Mouse (Mus musculus): ENCODE data around the gene Rtn4r. TPM values are rescaled to one million over a fixed set of nuclear protein-coding genes. Genes with fewer than 3 reads are reported as not detected.

The Rtn4r gene
- total RNA-seq, 2 experiments from 2014 or later = 0.13 TPM; not detected in 1

DNA sequence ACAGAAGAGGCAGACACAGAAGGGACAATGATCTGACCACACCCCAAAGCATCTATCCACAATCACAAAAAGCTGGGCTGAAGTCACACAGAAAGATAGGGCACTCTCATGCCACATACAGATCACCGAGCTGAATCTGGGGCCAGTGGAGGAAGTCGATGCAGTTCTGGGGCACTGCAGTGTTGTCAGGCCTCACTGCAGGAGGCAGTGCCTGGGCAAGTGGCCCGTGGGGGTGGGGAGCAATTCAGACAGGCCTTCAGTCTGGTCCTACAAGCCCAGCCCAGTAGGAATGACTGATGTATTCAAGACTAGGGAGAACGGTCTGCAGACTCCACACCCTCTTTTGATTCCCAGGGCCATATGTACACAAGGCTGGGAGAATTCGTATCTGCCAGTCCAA is 2.8 kb upstream of the Rtn4r start:
- no peak for DNase-seq

DNA sequence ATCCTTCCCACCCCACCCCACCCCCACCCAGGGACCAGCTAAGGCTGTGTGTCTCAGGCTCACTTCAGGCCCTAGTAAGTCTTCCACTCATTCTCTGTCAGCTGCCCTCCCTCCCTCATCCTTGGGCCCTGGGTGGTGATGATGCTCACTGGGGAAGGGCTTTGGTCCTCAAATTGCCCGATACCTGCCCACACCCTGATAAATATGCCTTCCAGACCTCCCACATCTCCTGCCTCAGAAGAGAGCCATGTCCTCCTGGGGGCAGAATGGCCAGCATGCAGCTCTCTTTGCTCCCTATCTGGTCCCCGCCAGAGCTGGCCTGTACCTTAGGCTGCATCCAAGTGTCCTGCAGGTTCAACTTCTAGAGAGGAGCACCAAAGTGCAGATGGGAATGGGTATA is 2.3 kb upstream of the Rtn4r start:
- DNase-seq = no peak

GRCm38 (mm10) chr16:18126211-18126610 is 1.2 kb upstream of the Rtn4r start:
- no peak for DNase-seq

- DNase-seq = no peak
Observed at GRCm38 (mm10) chr16:18127871-18128563, 575 bp downstream of the Rtn4r start.

GRCm38 (mm10) chr16:18128564-18128935 is 1.1 kb downstream of the Rtn4r start:
- DNase-seq = no peak

GRCm38 (mm10) chr16:18129413-18129812 is 2.0 kb downstream of the Rtn4r start:
- no peak for DNase-seq

GRCm38 (mm10) chr16:18130288-18130687 is 2.8 kb downstream of the Rtn4r start:
- DNase-seq = no peak

DNA sequence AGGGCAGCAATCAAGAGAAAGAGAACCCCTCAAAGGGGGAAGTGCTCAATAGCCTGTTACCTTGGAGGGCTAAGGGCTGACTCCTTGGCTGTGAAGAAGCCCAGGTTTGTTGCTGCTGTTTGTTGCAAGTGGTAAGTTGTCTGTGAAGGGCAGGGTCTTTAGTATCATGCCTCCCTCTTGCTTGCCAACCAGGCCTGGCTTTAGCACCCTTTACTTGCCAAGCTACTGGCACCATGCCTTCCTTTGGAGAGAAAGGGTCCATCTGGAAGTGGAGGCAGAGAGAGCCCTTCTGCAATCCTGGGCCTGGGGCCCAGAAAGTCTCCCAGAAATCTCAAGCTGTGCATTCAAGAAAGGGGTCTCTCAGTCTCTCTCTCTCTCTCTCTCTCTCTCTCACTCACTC is 3.3 kb downstream of the Rtn4r start:
- no peak for DNase-seq

GRCm38 (mm10) chr16:18131245-18131939 is 4.0 kb downstream of the Rtn4r start:
- no peak for DNase-seq

GRCm38 (mm10) chr16:18132026-18132425 is 4.6 kb downstream of the Rtn4r start:
- no peak for DNase-seq

GRCm38 (mm10) chr16:18132575-18132974 is 5.1 kb downstream of the Rtn4r start:
- no peak for DNase-seq

DNA sequence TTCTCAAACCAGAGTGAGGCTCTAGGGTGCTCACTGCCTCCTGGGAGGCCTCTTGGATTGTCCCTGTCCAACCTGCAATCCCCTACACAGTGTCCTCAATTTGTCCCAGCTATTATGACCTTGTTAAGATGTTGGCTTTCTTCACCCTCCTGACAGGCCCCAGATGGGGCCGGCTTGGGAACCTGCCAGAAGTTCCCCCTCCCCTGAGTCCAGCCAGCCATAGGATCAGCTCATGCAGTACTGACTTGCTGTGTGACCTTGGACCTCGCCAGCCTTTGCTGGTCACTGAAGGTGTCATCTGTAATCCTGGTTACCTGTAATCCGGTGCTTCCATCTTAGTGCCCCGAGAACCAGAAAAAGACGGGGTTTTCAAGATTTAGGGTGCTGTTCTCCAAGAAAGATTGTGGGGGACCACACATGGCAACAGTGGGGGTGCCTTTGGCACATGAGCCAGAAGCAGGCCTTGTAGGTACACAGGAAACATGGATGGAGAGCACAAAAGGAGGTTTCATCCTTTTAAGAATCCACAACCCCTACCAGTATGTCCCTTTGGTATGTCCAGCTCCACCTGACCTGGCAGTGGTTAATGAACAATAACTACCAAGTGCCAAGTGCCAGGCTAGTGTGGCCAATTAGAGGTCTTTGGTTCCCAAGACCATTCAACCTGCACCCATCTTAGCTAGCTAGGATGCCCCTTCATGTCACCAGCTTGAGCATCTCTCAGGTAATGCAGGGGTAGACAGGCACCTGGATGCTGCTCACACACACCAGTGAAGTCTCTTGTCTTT is 5.9 kb downstream of the Rtn4r start:
- DNase-seq = no peak

- no peak for DNase-seq
Observed at GRCm38 (mm10) chr16:18135196-18135595, 7.8 kb downstream of the Rtn4r start.

DNA sequence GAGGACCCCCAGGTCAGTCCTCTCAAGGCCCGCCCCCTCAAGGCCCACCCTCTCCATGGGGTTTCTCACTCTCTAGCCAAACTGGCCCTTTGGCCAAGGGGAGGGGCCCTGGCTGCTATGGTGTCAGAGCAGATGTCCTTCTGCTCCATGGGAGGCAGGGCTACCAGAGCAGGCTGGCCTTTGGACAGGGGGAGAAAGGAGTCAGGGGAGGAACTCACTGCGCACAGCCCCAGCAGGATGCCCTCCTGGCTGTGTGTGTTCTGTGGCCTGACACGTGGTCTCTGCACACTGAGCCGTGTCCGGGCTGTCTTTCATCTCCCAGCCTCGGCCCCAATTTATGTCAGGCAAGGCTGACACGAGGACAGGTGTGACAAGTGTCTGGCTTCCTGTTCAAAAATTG is 8.6 kb downstream of the Rtn4r start:
- no peak for DNase-seq

DNA sequence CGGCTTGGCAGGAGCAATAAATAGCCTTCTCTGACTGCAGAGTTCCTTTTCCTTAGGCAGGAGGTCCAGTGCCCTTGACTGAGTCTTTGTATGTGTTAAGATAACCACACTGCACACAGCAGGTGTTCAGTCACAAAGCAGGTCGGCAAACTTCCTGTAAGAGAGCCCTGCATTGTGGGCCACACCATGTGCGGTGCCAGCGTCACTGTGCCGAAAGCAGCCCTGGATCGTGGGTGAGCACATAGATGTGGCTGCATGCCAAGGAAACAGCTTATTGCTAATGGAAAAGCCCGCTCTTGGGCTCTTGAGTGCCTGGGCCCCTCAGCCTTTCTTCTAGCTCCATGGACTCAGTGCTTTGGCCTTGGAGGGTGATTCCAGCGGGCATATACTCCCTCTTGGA is 16.8 kb downstream of the Rtn4r start:
- DNase-seq = no peak

DNA sequence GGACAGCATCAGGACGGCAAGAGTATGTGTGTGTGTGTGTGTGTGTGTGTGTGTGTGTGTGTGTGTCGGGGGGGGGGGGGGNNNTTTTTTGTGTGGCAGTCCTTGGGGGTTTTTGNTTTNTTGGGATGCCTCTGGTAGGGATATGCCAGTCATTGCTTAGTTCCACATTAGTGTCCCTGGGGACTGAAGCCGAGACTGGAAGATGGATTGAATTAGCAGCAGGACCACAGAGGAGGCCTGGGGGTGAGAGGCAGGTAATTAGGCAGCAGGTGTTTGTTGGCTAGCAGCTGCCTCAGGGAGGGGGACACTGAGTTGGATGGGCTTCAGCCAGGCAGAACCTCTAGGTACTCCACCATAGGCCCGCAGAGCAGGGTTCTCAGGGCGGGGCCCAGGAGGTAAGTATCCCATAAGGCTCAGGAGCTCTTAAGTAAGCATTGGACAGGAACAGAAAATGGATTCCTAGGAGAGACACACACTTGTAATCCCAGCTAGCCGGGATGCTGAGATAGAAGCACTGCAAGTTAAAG is 18.0 kb downstream of the Rtn4r start:
- no peak for DNase-seq

DNA sequence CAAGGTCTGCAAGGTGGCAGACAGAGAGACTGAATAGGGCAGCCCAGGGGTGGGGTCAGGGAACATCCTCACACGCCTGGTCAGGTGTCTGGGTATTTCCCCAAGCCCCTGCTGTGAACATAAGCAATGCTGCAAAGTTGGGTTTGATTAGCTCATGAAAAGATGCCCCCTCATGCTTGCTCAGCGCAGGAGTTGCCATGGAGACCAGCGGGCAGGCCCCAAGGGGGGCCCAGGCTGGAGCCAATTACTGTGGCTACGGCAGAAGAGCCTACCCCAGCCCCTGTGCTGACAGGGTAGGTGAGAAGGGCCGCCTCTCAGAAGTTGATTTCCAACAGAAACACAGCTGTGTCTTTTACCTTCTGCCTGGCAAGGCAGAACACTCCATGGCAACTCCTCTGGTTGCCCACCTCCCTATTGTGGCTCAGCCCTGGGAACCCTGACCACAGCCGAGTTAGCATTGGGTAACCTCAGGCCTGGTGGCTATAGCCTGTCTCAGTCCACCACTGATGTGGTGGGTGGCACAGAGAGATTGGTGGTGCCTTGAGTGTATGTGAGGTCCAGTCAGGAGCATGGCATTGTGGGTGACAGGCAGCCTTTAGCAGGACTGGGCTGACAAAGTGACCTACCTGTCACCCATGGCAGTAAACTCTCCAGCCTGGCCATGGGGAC is 20.9 kb downstream of the Rtn4r start:
- DNase-seq = no peak

DNA sequence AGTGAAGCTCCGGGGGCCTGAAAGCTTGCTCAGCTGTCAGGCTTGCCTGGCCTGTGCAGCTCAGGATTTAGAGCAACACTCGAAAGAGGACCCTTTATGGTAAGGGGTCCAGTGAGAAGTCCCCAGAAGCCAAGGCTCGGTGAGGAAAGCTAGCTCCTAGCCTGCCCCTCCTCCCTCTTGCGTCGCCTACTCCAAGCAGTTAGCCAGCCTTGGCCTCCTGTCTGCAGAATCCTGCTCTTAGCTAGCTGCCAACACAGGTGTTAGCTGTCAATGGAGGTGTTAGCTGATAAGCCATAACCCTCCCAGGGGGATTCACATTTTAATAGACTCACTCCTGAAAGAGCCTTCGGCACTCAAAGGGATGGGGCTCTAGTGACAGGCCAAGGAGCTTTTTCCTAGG is 21.8 kb downstream of the Rtn4r start:
- no peak for DNase-seq

DNA sequence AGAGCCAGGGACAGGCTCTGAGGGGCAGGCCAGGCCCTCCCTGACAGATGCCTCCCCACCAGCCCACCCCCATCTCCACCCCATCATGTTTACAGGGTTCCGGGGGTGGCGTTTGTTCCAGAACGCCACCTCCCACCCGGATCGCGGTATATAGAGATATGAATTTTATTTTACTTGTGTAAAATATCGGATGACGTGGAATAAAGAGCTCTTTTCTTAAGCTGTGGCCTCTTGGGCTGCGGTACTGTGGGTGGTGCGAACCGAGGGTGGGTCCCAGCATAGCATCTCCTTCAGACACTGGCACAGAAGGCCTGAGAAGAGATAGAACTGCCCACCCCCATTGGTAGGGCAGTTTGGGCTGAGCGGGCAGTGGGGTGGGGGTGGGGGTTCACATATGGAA is 24.7 kb downstream of the Rtn4r start:
- DNase-seq = no peak

- DNase-seq = no peak
Observed at GRCm38 (mm10) chr16:18152769-18153445, 25.5 kb downstream of the Rtn4r start.

DNA sequence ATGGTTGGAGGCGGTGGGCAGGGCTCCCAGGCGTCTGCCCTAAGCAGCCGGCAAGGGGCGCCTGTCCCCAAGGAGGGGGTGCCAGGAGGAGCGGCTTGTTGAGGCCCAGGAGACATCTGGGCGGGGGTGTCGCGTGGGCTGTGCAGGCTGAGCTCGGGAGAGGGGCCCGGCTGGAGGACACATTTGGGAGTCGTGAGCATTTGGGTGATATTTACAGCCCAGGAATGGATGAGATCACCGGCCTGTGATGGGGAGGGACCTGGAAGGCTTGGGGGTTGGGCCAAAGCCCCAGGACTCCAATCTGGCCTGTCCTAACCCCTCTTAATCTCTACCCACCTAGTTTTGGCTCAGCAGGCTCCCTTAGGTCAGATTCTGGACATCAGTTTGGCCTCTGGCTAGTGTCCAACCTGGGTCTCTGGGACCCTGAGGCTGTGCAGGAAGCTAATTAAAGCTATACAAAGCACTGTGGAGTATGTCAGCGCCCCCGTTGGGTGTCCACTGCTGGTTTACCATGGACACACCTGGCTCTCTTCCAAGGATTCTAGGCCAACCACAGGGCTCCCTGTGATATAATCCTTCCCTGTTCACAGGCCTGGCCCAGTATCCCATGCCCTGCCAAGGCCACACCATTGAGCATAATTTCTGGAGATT is 27.2 kb downstream of the Rtn4r start:
- DNase-seq = peak; percentile 30
